Mouse (Mus musculus) kidney, adult 2 months (tissue): ENCODE data around the gene Ap3d1. TPM values are rescaled to one million over a fixed set of nuclear protein-coding genes. Genes with fewer than 3 reads are reported as not detected.
A peak's percentile ranks its signal among the peaks of the same experiment; 100 is the strongest.

Experiments
- DNase-seq: peaks from one replicate; pipeline ENCODE4 v3.0.0; 2021
- H3K27ac ChIP-seq: fragments of 200-500 bp; 2 replicates; pipeline ENCODE4 v1.5.1; 2012; ENCODE audit warnings: low read depth, low read length, control low read depth, inconsistent platforms; ENCODE audit not compliant: insufficient read depth
- H3K27me3 ChIP-seq: fragments of 200-500 bp; replicated peaks from 2 replicates; pipeline ENCODE4 v1.6.1; 2012; ENCODE audit warnings: mild to moderate bottlenecking, moderate library complexity, low read length, inconsistent platforms; ENCODE audit not compliant: control insufficient read depth, insufficient read depth
- H3K36me3 ChIP-seq: fragments of 200-500 bp; 2 replicates; pipeline ENCODE4 v1.6.1; 2012; ENCODE audit warnings: mild to moderate bottlenecking, moderate library complexity, low read length, inconsistent platforms; ENCODE audit not compliant: control insufficient read depth, insufficient read depth
- H3K4me1 ChIP-seq: fragments of 200-500 bp; 2 replicates; pipeline ENCODE4 v1.6.1; 2011; ENCODE audit warnings: low read length; ENCODE audit not compliant: control insufficient read depth, insufficient read depth
- H3K4me3 ChIP-seq: fragments of 200-500 bp; 2 replicates; pipeline ENCODE4 v1.5.1; 2011; ENCODE audit warnings: mild to moderate bottlenecking, low read depth, low read length, control low read depth; ENCODE audit not compliant: insufficient read depth
- CTCF ChIP-seq: fragments of 200-500 bp; conservative IDR thresholded peaks from 2 replicates; pipeline ENCODE4 v1.5.1; 2011; ENCODE audit warnings: low read depth, mild to moderate bottlenecking, control low read depth, low read length, moderate library complexity, mixed read lengths; ENCODE audit not compliant: insufficient read depth, insufficient read length
- POLR2A ChIP-seq: fragments of 200-500 bp; IDR thresholded peaks from one replicate; pipeline ENCODE4 v1.6.1; 2011; ENCODE audit warnings: low read depth, low read length, control low read depth
- WGBS: fragments of 180-500 bp; shearing (Covaris S2); methylation state at CpG from one replicate; pipeline ENCODE4 v1.1.7; 2018; 5-methylcytosine and 5-hydroxymethylcytosine counted together
- polyA plus RNA-seq: library from polyadenylated mRNA; depleted of rRNA; stranded (reverse); fragments of >200 nt; gene quantifications from 2 replicates; pipeline ENCODE4 v1.2.3, GENCODE M21; 2012

Gene Ap3d1
- polyA plus RNA-seq, 1 experiment = 87.7 TPM

GRCm38 (mm10) chr10:80756967-80757366 lies 14.9 kb upstream of the Ap3d1 start:
- H3K4me1 ChIP-seq = peaks cover 47% of the 10 kb centered on the region
- 37% methylated on average over 4 of the region's 4 CpGs for WGBS
- H3K27ac ChIP-seq = peak overlapping the region; percentile 24; the same call in 1 of the 2 replicates
- H3K36me3 ChIP-seq = no peaks in the 10 kb centered on the region
- 0 out of 2 replicates have a peak overlapping the region, but pooled peaks have one; percentile 5 for H3K4me3 ChIP-seq
- no peaks in the 10 kb centered on the region for H3K27me3 ChIP-seq
- TF ChIP-seq CTCF (no peak), POLR2A (no peak)
- DNase-seq = no peak

DNA sequence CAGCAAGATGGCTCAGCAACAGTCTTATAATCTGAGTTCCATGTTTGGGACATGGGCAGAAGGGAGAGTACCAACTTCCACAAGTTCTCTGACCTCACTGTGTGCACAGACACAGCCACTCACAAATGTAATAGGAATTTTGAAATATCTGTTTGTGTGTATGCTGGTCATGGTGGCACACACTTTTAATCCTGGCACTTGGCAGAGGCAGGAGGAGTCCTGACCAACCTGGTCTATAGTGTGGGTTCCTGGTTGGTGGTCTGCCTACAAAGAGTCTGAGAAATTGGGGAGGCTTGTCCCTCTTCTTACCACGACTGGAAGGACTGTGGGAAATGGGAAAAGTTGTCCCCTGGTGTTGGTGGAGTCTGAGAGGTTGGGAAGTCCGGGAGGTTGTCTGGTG lies 14.4 kb upstream of the Ap3d1 start:
- DNase-seq = no peak
- Histone ChIP-seq H3K4me3 (peak overlapping the region; percentile 84), H3K27ac (peak overlapping the region; percentile 24), H3K36me3 (no peaks in the 10 kb centered on the region), H3K27me3 (no peaks in the 10 kb centered on the region), H3K4me1 (peaks cover 47% of the 10 kb centered on the region)
- 41% methylated on average over 2 of the region's 2 CpGs for WGBS
- TF ChIP-seq CTCF = no peak
- TF ChIP-seq POLR2A = no peak

- 8% methylated on average over 3 of the region's 3 CpGs for WGBS
- peak; percentile 30 for DNase-seq
- no peaks in the 10 kb centered on the region for H3K27me3 ChIP-seq
- H3K4me1 ChIP-seq = peaks cover 46% of the 10 kb centered on the region
- H3K4me3 ChIP-seq = peak overlapping the region; percentile 84
- TF ChIP-seq POLR2A (no peak), CTCF (peak; percentile 31; the same call in 1 of the 2 replicates)
- no peaks in the 10 kb centered on the region for H3K36me3 ChIP-seq
- H3K27ac ChIP-seq = no peak overlapping the region
Observed at GRCm38 (mm10) chr10:80756099-80756498, 14.0 kb upstream of the Ap3d1 start.

- DNase-seq = no peak
- WGBS = 1% methylated on average over 75 of the region's 75 CpGs
Observed at GRCm38 (mm10) chr10:80755291-80756015, 13.4 kb upstream of the Ap3d1 start.

DNA sequence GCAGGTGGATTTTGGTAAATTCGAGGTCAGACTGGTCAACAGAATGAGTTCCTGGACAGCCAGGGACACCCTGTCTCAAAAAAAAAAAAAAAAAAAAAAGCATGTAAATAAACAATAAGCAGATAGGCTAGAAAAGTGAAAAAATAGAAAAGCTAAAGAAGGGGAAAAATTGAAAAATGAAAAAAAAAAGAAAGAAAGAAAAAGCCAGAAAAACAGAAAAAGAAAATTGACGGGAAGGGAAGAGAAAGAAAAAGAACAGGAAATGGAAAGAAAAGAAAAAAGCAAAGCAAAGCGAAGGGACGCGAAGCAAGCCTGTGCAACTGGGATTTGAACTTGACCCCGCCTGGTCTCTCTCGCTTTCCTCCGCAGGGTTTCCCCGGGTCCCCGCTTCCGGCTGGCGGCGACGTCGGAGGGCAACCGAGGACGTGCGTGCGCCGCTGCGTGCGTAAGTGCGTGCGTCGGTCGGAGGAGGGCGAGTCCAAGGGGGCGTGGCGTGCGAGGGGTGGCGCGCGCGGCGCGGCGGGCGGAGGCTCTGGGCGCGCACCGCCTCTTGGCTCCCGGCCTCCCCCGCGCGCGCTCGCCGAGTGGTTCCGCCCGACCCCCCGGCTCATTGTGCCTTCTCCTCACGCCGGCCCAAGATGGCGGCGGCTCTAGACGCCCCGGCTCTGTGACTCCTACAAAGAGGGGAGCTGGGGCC lies 12.7 kb upstream of the Ap3d1 start, which contains the start of gene Dot1l:
Gene Dot1l, plus strand, starts transcription at position 613 of the 697 bp plus-strand sequence.
- peak; percentile 98 for DNase-seq
- peak within 1 kb of the TSS; percentile 40 for H3K27ac ChIP-seq
- H3K36me3 ChIP-seq = no peaks in the 10 kb centered on the region
- peaks cover 39% of the 10 kb centered on the region for H3K4me1 ChIP-seq
- WGBS = 1% methylated on average over 57 of the region's 57 CpGs
- peak within 1 kb of the TSS; percentile 84 for H3K4me3 ChIP-seq
- no peaks in the 10 kb centered on the region for H3K27me3 ChIP-seq
- TF ChIP-seq CTCF (no peak), POLR2A (no peak)

More at GRCm38 (mm10) chr10:80755291-80756015, 13.4 kb upstream of the Ap3d1 start:
- TF ChIP-seq CTCF (no peak), POLR2A (no peak)
- H3K27me3 ChIP-seq = no peaks in the 10 kb centered on the region
- H3K27ac ChIP-seq = peak overlapping the region; percentile 40
- peak overlapping the region; percentile 84 for H3K4me3 ChIP-seq
- peaks cover 39% of the 10 kb centered on the region for H3K4me1 ChIP-seq
- H3K36me3 ChIP-seq = no peaks in the 10 kb centered on the region

DNA sequence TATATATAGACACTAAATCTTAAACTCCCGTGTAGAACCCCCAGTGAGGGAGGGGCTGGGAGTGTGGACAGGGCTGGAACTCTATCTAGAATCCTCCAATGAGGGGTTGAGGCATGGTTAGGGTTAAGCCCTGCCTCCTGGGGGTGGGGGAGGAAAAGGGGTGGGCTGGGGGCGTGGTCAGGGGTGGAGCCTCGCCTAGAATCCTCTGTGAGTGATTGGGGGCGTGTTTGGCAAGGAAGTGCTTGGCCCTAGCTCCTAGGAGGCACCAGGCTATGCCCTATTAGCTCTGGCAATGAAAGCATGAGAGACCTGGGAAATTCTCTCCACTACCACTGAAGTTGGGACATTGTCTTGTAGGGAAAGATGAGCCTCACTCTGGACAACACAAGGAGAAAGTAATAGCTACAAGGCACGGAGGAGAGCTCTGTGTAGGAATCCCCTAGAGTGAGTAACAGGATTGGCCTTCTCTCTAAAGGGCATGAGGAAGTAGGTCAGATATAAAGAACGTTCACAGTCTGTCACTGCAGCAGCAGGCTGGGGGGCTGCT lies 10.1 kb upstream of the Ap3d1 start:
- peak; percentile 87 for DNase-seq

More for the DNA sequence above, 10.1 kb upstream of the Ap3d1 start:
- Histone ChIP-seq H3K27me3 (no peaks in the 10 kb centered on the region), H3K4me1 (peaks cover 20% of the 10 kb centered on the region), H3K27ac (peak overlapping the region; percentile 80), H3K4me3 (no peak overlapping the region), H3K36me3 (no peaks in the 10 kb centered on the region)
- WGBS = 2% methylated on average over 6 of the region's 6 CpGs
- TF ChIP-seq CTCF = no peak
- no peak for TF ChIP-seq POLR2A
